Mouse (Mus musculus): Measurements from ENCODE around the gene Lemd1. TPM values are rescaled to one million over a fixed set of nuclear protein-coding genes. Genes with fewer than 3 reads are reported as not detected.
"Not testable (repeated sequence)": the region's sequence is repeated elsewhere in the genome, so short reads cannot be mapped to it uniquely, and the experiment has no call there.

Gene Lemd1
- polyA plus RNA-seq, 1 experiment from 2014 or later = 14.3 TPM

GRCm38 (mm10) chr1:132264577-132264976 lies 73.3 kb downstream of the Lemd1 start:
- WGBS = 81% methylated on average over 7 of the region's 7 CpGs
- ATAC-seq = no peak
- Histone ChIP-seq H3K9ac (no peak overlapping the region), H3K9me3 (replicated peaks) (no peaks in the 10 kb centered on the region), H3K27me3 (no peaks in the 10 kb centered on the region), H3K4me3 (no peak overlapping the region), H3K27ac (no peak overlapping the region), H3K4me2 (no peak overlapping the region), H3K36me3 (ENCODE audit: poor library complexity, severe bottlenecking) (no peaks in the 10 kb centered on the region), H3K4me1 (peaks cover 14% of the 10 kb centered on the region; the same call in 1 of the 2 replicates)

DNA sequence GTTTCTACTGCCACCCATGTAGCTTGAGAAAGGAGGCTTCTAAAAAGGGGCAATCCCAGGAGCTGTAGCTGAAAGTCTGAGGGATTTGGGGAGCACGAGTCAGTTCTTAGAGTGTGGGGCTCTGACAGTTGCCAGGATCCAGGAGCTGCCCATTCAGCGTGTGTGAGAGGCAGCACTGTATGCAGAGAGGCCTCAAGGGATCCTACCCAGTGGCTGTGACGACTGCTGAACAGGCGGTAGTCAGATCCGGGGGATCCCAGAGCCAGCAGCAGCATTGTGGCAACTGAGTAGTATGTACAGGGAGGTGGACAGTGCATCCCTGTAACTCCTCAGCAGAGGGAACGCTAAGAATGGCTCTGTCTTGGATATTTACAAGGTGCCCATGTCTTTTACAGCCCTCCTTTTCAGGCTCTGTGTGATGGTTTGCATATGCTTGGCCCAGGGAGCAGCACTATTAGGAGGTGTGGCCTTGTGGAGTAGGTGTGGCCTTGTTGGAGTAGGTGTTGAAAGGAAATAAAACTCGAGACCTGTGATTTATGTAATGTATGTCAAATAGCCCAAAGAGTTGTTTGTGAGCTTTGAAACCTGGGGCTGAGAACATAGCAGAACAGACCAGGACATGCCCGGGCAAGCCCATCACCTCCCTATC lies 74.1 kb downstream of the Lemd1 start:
- 79% methylated on average over 8 of the region's 8 CpGs for WGBS
- H3K4me1 ChIP-seq = peaks cover 14% of the 10 kb centered on the region; the same call in 1 of the 2 replicates
- no peak overlapping the region for H3K27ac ChIP-seq
- H3K36me3 ChIP-seq (ENCODE audit: poor library complexity, severe bottlenecking) = no peaks in the 10 kb centered on the region
- no peak overlapping the region for H3K9ac ChIP-seq
- no peak for ATAC-seq
- H3K27me3 ChIP-seq = no peaks in the 10 kb centered on the region
- H3K4me3 ChIP-seq = no peak overlapping the region
- no peaks in the 10 kb centered on the region for H3K9me3 ChIP-seq (replicated peaks)
- H3K4me2 ChIP-seq = no peak overlapping the region

DNA sequence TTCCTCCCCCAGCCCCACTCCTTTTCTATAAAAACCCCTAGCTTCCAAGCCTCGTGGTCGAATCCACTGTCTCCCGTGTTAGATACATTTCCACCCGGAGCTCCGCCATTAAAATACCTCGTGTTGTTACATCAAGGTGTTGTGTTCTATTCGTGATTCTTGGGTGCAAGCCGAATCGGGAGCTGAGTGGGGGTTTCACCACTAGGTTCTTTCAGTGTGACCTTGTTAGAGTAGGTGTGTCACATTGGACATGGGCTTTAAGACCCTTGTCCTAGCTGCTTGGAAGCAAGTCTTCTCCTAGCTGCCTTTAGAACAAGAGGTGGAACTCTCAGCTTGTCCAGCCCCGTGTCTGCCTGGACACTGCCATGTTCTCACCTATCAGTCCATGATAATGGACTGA lies 74.7 kb downstream of the Lemd1 start:
- Histone ChIP-seq H3K9ac (no peak overlapping the region), H3K9me3 (replicated peaks) (no peaks in the 10 kb centered on the region), H3K27ac (no peak overlapping the region), H3K4me2 (no peak overlapping the region), H3K27me3 (no peaks in the 10 kb centered on the region), H3K4me3 (no peak overlapping the region), H3K36me3 (ENCODE audit: poor library complexity, severe bottlenecking) (no peaks in the 10 kb centered on the region), H3K4me1 (peaks cover 14% of the 10 kb centered on the region; the same call in 1 of the 2 replicates)
- 92% methylated on average over 10 of the region's 10 CpGs for WGBS
- ATAC-seq = no peak

GRCm38 (mm10) chr1:132266791-132267557 lies 75.7 kb downstream of the Lemd1 start:
- no peaks in the 10 kb centered on the region for H3K36me3 ChIP-seq (ENCODE audit: poor library complexity, severe bottlenecking)
- 74% methylated on average over 8 of the region's 8 CpGs for WGBS

DNA sequence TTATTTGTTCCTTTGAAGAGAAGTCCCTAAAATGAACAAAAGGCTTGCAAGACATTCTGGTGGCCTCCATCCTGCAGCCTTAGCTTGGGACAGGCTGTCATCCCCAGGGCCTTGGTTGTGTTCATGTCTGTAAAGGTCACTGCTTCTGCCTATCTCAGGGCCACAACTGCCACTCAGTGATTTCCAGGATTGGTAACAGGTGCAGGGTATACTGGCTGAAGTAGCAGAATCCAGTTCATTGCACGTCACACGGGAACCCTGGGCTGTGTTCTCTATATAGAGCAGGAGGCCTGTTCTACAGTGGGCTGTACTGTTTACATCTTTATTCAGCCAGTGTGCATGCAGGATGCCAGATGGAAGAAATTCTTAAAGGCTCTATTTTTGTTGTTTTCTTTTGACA lies 76.7 kb downstream of the Lemd1 start:
- Histone ChIP-seq H3K4me1 (peaks cover 14% of the 10 kb centered on the region; the same call in 1 of the 2 replicates), H3K4me2 (no peak overlapping the region), H3K27me3 (no peaks in the 10 kb centered on the region), H3K9me3 (replicated peaks) (no peaks in the 10 kb centered on the region), H3K4me3 (no peak overlapping the region), H3K36me3 (ENCODE audit: poor library complexity, severe bottlenecking) (no peaks in the 10 kb centered on the region), H3K27ac (no peak overlapping the region), H3K9ac (no peak overlapping the region)
- no peak for ATAC-seq
- WGBS = 40% methylated on average over 2 of the region's 2 CpGs

More at GRCm38 (mm10) chr1:132266791-132267557, 75.7 kb downstream of the Lemd1 start:
- no peak for ATAC-seq
- Histone ChIP-seq H3K4me2 (no peak overlapping the region), H3K27me3 (no peaks in the 10 kb centered on the region), H3K9me3 (replicated peaks) (no peaks in the 10 kb centered on the region), H3K4me3 (no peak overlapping the region), H3K9ac (no peak overlapping the region), H3K4me1 (peaks cover 14% of the 10 kb centered on the region; the same call in 1 of the 2 replicates), H3K27ac (no peak overlapping the region)

- Histone ChIP-seq H3K36me3 (ENCODE audit: poor library complexity, severe bottlenecking) (no peaks in the 10 kb centered on the region), H3K4me1 (peaks cover 14% of the 10 kb centered on the region; the same call in 1 of the 2 replicates), H3K9me3 (replicated peaks) (no peaks in the 10 kb centered on the region), H3K4me3 (no peak overlapping the region), H3K4me2 (no peak overlapping the region), H3K9ac (no peak overlapping the region), H3K27me3 (no peaks in the 10 kb centered on the region), H3K27ac (no peak overlapping the region; the same call in 1 of the 2 replicates)
- 53% methylated on average over 7 of the region's 7 CpGs for WGBS
- no peak for ATAC-seq
Observed at GRCm38 (mm10) chr1:132268418-132269060, 77.3 kb downstream of the Lemd1 start.

DNA sequence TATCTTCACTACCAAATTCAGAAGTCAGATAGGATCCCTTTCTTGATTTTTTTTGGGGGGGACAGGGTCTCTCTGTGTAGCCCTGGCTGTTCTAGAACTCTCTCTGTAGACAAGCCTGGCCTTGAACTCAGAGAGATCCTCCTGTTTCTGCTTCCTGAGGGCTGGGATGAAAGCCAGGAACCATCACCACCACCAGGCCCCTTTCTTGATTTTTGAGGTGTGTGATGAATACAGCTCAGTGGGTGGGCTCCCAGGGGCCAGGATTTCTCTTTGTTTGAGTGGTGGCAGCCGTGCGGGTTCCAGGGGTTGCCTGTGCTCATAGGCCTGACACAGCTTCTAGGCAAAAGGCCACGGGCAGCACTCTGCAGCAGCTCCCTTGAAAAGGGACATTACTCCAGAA lies 80.0 kb downstream of the Lemd1 start:
- Histone ChIP-seq H3K27me3 (no peaks in the 10 kb centered on the region), H3K27ac (no peak overlapping the region), H3K4me3 (no peak overlapping the region), H3K9me3 (replicated peaks) (no peaks in the 10 kb centered on the region), H3K9ac (no peak overlapping the region), H3K4me2 (no peak overlapping the region), H3K4me1 (peaks cover 10% of the 10 kb centered on the region; the same call in 1 of the 2 replicates), H3K36me3 (ENCODE audit: poor library complexity, severe bottlenecking) (no peaks in the 10 kb centered on the region)
- no peak for ATAC-seq
- WGBS = 55% methylated on average over 3 of the region's 3 CpGs

- Histone ChIP-seq H3K36me3 (ENCODE audit: poor library complexity, severe bottlenecking) (no peaks in the 10 kb centered on the region), H3K4me3 (no peak overlapping the region), H3K4me2 (no peak overlapping the region), H3K9me3 (replicated peaks) (no peaks in the 10 kb centered on the region), H3K27me3 (no peaks in the 10 kb centered on the region), H3K4me1 (peaks cover 7% of the 10 kb centered on the region), H3K9ac (no peak overlapping the region), H3K27ac (no peak overlapping the region)
- WGBS = 78% methylated on average over 3 of the region's 3 CpGs
- ATAC-seq = no peak
Observed at GRCm38 (mm10) chr1:132276694-132277093, 85.5 kb downstream of the Lemd1 start.

GRCm38 (mm10) chr1:132277124-132277523 lies 85.9 kb downstream of the Lemd1 start:
- H3K9me3 ChIP-seq (replicated peaks) = no peaks in the 10 kb centered on the region
- no peak overlapping the region for H3K9ac ChIP-seq
- no peaks in the 10 kb centered on the region for H3K36me3 ChIP-seq (ENCODE audit: poor library complexity, severe bottlenecking)
- ATAC-seq = no peak
- no peaks in the 10 kb centered on the region for H3K27me3 ChIP-seq
- no peak overlapping the region for H3K4me2 ChIP-seq
- H3K4me1 ChIP-seq = peaks cover 11% of the 10 kb centered on the region
- H3K27ac ChIP-seq = no peak overlapping the region
- no peak overlapping the region for H3K4me3 ChIP-seq
- 75% methylated on average over 6 of the region's 6 CpGs for WGBS

- not testable (repeated sequence) for H3K9ac ChIP-seq; H3K27me3 ChIP-seq; H3K36me3 ChIP-seq (ENCODE audit: poor library complexity, severe bottlenecking); H3K4me3 ChIP-seq; ATAC-seq; H3K27ac ChIP-seq; H3K4me2 ChIP-seq; H3K9me3 ChIP-seq (replicated peaks)
- H3K4me1 ChIP-seq = peaks cover 25% of the 10 kb centered on the region
- 70% methylated on average over 6 of the region's 6 CpGs for WGBS
Observed at GRCm38 (mm10) chr1:132280636-132281035, 89.4 kb downstream of the Lemd1 start.

GRCm38 (mm10) chr1:132281523-132282176 lies 90.4 kb downstream of the Lemd1 start:
- Histone ChIP-seq H3K4me1 (peaks cover 25% of the 10 kb centered on the region), H3K27me3 (0 out of 2 replicates have a peak, but pooled peaks cover 2% of the 10 kb centered on the region), H3K27ac (peak overlapping the region; percentile 45), H3K9me3 (replicated peaks) (no peaks in the 10 kb centered on the region), H3K9ac (no peak overlapping the region), H3K4me2 (peak overlapping the region; percentile 8; the same call in 1 of the 2 replicates), H3K4me3 (no peak overlapping the region), H3K36me3 (ENCODE audit: poor library complexity, severe bottlenecking) (no peaks in the 10 kb centered on the region)
- peak; percentile 38 for ATAC-seq
- WGBS = 2% methylated on average over 8 of the region's 8 CpGs

All from forebrain, embryonic 13.5 days (tissue).